Mouse (Mus musculus) lung, postnatal 14 days (tissue): Measurements from ENCODE around the gene Cebpb.
A peak's percentile ranks its signal among the peaks of the same experiment; 100 is the strongest.

Experiments
- DNase-seq: peaks from one replicate; pipeline ENCODE4 v3.0.0; 2021

Gene Cebpb

GRCm38 (mm10) chr2:167723589-167724206 lies 35.0 kb downstream of the Cebpb start:
- DNase-seq: no peak

GRCm38 (mm10) chr2:167725879-167726278 lies 37.2 kb downstream of the Cebpb start:
- DNase-seq: no peak

- peak; percentile 58 for DNase-seq
Measured at GRCm38 (mm10) chr2:167727161-167727560, 38.4 kb downstream of the Cebpb start.

- DNase-seq: no peak
Measured at GRCm38 (mm10) chr2:167730036-167730435, 41.3 kb downstream of the Cebpb start.

- DNase-seq: no peak
Measured at GRCm38 (mm10) chr2:167731149-167731548, 42.4 kb downstream of the Cebpb start.

- no peak for DNase-seq
Measured at GRCm38 (mm10) chr2:167734861-167735260, 46.1 kb downstream of the Cebpb start.

GRCm38 (mm10) chr2:167739030-167739429 lies 50.3 kb downstream of the Cebpb start:
- DNase-seq: no peak
